Mouse (Mus musculus) liver, adult 2 months (tissue): ENCODE data around the gene Nkx2-5. TPM values are rescaled to one million over a fixed set of nuclear protein-coding genes. Genes with fewer than 3 reads are reported as not detected.

Experiments used
- DNase-seq: peaks from one replicate; pipeline ENCODE4 v3.0.0-alpha.2; 2011; ENCODE audit warnings: low read depth, low spot score; ENCODE audit errors: extremely low read depth
- H3K27ac ChIP-seq: fragments of 200-500 bp; replicated peaks from 2 replicates; pipeline ENCODE4 v1.5.1; 2012; ENCODE audit warnings: low read depth, mild to moderate bottlenecking, control low read depth, inconsistent platforms, low read length; ENCODE audit not compliant: insufficient read depth
- H3K27me3 ChIP-seq: fragments of 200-500 bp; 2 replicates; pipeline ENCODE4 v1.6.1; 2012; ENCODE audit warnings: mild to moderate bottlenecking, moderate library complexity, low read length, inconsistent platforms; ENCODE audit not compliant: control insufficient read depth, insufficient read depth
- H3K36me3 ChIP-seq: fragments of 200-500 bp; 2 replicates; pipeline ENCODE4 v1.6.1; 2012; ENCODE audit warnings: low read length, inconsistent platforms; ENCODE audit not compliant: control insufficient read depth, insufficient read depth
- H3K4me1 ChIP-seq: fragments of 200-500 bp; 2 replicates; pipeline ENCODE4 v1.6.1; 2011; ENCODE audit warnings: low read length; ENCODE audit not compliant: control insufficient read depth, insufficient read depth
- H3K4me3 ChIP-seq: fragments of 200-500 bp; 2 replicates; pipeline ENCODE4 v1.5.1; 2011; ENCODE audit warnings: low read depth, mild to moderate bottlenecking, control low read depth, low read length, moderate library complexity; ENCODE audit not compliant: insufficient read depth
- H3K79me2 ChIP-seq: fragments of 200-500 bp; 2 replicates; pipeline ENCODE4 v1.6.1; 2012; ENCODE audit warnings: inconsistent platforms, mild to moderate bottlenecking, low read length, moderate library complexity; ENCODE audit not compliant: control insufficient read depth, insufficient read depth
- H3K9ac ChIP-seq: fragments of 200-500 bp; 2 replicates; pipeline ENCODE4 v1.6.1; 2012; ENCODE audit warnings: low read depth, mild to moderate bottlenecking, control low read depth, inconsistent platforms, low read length
- CTCF ChIP-seq: fragments of 200-500 bp; IDR thresholded peaks from 2 replicates; pipeline ENCODE4 v1.5.1; 2011; ENCODE audit warnings: low read depth, low read length, control low read depth
- POLR2A ChIP-seq: fragments of 200-500 bp; IDR thresholded peaks from 2 replicates; pipeline ENCODE4 v1.6.1; 2011; ENCODE audit warnings: low read length, control low read depth; ENCODE audit not compliant: insufficient read depth; ENCODE audit errors: extremely low read depth
- WGBS: fragments of 180-500 bp; shearing (Covaris S2); methylation state at CpG from one replicate; pipeline ENCODE4 v1.1.7; 2018; 5-methylcytosine and 5-hydroxymethylcytosine counted together
- polyA plus RNA-seq: library from polyadenylated mRNA; depleted of rRNA; stranded (reverse); fragments of >200 nt; gene quantifications from 2 replicates; pipeline ENCODE4 v1.2.3, GENCODE M21; 2012
- total RNA-seq: library from RNA; depleted of rRNA; stranded (reverse); fragments of >200 nt; gene quantifications from 2 replicates; pipeline ENCODE4 v1.2.3, GENCODE M21; 2014

Gene Nkx2-5
- total and polyA plus RNA-seq, 2 experiments, result not detected

DNA sequence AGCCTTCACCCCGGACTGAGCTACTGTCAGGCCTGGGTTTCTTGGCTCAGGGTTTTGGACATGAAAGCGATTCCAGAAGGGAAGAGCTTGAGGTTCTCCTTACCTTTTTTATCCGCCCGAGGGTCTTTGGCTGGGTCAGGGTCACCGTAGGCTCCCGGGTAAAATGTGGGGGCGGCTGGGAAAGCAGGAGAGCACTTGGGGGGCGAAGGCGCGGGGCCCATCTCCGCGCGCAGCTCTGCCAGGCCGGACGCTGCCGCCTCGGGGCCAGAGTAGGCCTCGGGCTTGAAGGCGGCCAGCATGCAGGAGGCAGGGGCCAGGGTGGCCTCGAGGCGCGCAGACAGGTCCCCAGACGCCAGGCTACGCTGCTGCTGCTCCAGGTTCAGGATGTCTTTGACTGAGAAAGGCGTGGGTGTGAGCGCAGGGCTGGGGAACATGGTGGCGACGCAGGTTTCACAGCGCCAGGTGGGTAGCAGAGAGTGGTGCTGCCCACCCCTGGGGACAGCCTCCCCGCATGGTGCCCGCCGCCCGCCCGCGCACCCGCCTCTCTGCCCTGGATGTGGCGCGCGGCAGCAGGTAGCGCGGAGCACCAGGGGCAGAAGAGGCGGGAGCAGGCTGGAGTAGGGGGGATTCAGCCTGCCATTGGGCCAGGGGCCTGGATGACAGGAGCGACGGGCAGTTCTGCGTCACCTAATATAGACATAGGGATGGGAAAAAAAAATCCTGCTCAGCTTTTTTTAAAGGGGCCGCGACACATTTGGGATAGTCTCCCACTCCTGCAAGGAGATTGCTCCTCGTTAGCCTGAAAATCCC lies 3.7 kb downstream of the Nkx2-5 start:
- no peak overlapping the region for H3K9ac ChIP-seq
- WGBS, result 9% methylated on average over 48 of the region's 48 CpGs
- peaks cover 46% of the 10 kb centered on the region for H3K27me3 ChIP-seq
- H3K4me1 ChIP-seq, result peaks cover 7% of the 10 kb centered on the region
- TF ChIP-seq CTCF (no peak), POLR2A (no peak)
- H3K27ac ChIP-seq, result no peak overlapping the region
- no peaks in the 10 kb centered on the region for H3K79me2 ChIP-seq
- no peak overlapping the region for H3K4me3 ChIP-seq
- no peak for DNase-seq
- H3K36me3 ChIP-seq, result no peaks in the 10 kb centered on the region

DNA sequence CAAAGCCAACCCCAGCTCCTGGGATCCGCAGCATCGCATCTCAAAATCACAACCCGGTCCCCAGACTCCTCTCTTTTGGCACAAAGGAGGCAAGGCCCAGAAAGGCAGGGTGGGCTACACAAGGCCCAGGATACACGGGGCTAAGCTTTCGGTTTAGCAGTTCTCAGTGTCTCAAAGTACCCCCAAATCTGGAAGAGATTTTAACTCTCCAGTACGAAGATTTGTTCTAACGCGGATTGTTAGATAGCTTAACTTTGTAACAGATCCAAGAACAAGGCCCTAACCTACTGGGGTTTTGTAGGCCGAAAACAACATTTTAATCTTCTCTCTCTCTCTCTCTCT lies 4.4 kb downstream of the Nkx2-5 start:
- no peak for TF ChIP-seq POLR2A
- no peak for TF ChIP-seq CTCF
- 24% methylated on average over 9 of the region's 9 CpGs for WGBS
- H3K79me2 ChIP-seq, result no peaks in the 10 kb centered on the region
- H3K27me3 ChIP-seq, result peaks cover 44% of the 10 kb centered on the region
- no peak overlapping the region for H3K27ac ChIP-seq
- no peak overlapping the region for H3K4me3 ChIP-seq
- H3K9ac ChIP-seq, result no peak overlapping the region
- H3K4me1 ChIP-seq, result peaks cover 7% of the 10 kb centered on the region
- no peaks in the 10 kb centered on the region for H3K36me3 ChIP-seq
- no peak for DNase-seq

DNA sequence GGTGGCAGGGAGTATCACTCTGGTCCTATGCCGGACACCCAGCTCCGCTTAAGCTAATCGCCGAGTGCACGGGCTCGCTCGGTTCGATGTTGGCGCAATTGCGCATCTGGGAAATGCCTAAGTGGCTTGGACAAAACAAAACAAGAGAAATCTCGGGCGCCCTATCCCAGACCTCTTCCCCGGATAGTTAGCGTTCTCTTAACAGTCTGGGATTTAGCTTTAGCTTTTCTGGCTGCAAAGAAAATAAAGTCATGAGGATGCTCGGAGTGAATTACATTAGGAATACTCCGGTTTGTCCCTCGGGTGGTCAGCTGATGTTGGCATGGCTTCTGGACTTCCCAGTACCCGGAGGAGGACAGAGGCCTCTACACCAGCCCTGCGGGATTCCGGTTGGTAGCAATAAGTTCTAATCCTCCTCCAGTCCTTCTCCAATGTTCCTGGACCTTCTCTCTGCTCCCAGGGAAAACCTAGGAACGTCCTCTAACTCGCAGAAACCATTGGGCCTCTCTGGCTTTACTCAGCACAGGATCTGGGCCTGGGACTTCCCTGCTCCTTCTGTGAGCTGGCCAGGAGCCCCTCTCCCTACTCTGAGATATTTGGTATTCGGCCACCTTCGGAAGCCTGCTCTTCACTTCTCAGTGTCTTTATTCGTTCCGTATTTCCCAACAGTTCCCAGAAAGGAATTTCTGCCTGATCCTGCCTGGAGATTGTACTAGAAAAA lies 4.9 kb downstream of the Nkx2-5 start:
- TF ChIP-seq POLR2A, result no peak
- no peak for TF ChIP-seq CTCF
- Histone ChIP-seq H3K27ac (no peak overlapping the region), H3K4me3 (no peak overlapping the region), H3K36me3 (no peaks in the 10 kb centered on the region), H3K27me3 (peaks cover 41% of the 10 kb centered on the region), H3K4me1 (peaks cover 7% of the 10 kb centered on the region), H3K79me2 (no peaks in the 10 kb centered on the region), H3K9ac (no peak overlapping the region)
- WGBS, result 5% methylated on average over 26 of the region's 26 CpGs
- no peak for DNase-seq

DNA sequence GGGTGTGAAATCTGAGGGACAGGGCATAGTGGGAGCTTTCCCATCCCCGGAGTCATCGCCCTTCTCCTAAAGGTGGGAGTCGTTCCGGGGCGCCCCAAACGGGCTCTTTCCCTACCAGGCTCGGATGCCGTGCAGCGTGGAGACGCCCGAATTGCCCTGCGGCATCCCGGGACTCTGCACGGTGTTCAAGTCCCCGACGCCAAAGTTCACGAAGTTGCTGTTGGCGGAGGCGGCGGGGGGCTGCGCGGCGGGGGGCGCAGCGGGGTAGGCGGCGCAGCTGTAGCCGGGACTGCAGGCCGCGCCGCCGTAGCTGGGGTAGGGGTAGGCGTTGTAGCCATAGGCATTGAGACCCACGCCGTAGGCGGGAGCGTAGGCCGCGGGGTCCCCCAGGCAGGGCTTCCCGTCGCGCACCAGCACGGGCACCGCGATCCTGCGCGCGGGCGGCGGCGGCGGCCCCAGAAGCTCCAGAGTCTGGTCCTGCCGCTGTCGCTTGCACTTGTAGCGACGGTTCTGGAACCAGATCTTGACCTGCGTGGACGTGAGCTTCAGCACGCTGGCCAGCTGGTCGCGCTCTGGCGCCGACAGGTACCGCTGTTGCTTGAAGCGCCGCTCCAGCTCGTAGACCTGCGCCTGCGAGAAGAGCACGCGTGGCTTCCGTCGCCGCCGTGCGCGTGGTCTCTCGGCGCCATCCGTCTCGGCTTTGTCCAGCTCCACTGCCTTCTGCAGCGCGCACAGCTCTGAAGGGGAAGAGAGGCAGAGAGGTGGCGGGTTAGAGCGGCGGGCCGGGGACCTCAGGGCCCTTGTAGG lies 5.7 kb downstream of the Nkx2-5 start:
- H3K79me2 ChIP-seq, result no peaks in the 10 kb centered on the region
- no peak overlapping the region for H3K4me3 ChIP-seq
- no peak overlapping the region for H3K9ac ChIP-seq
- TF ChIP-seq POLR2A (no peak), CTCF (no peak)
- H3K27ac ChIP-seq, result no peak overlapping the region
- no peaks in the 10 kb centered on the region for H3K36me3 ChIP-seq
- no peak for DNase-seq
- H3K27me3 ChIP-seq, result peaks cover 35% of the 10 kb centered on the region
- 4% methylated on average over 87 of the region's 87 CpGs for WGBS
- H3K4me1 ChIP-seq, result peaks cover 4% of the 10 kb centered on the region

DNA sequence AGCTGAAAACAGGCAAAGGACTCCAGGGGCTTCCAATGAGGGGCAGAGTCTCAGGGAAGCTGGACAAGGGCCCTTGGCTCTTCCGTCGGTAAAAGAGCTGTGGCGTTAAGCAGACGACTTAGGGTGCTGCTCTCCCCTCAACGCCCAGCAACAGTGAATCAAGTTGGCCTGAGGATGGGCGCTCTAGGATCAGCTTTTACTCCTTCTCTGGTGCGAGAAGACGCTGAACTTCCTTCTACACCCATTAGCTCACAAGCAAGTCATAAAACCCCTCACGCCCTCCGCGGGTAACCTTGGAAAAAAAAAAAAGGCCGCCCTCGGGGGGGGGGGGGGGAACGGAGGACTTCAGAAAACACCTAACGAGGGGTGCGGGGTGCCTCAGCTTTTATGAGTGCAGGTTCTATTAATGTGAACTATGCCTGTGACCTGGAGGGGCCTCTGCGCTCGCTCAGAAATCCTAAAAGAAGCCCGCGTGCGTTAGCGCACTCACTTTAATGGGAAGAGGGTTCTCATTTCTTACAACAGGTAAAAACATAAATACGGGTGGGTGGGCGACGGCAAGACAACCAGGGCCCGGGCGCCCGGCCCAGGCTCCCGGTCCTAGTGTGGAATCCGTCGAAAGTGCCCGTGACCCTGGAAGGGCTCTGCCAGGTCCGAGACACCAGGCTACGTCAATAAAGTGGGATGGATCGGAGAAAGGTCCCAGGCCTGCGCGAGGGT lies 6.5 kb downstream of the Nkx2-5 start:
- Histone ChIP-seq H3K9ac (no peak overlapping the region), H3K27ac (no peak overlapping the region), H3K4me3 (no peak overlapping the region), H3K79me2 (no peaks in the 10 kb centered on the region), H3K36me3 (no peaks in the 10 kb centered on the region), H3K27me3 (peaks cover 35% of the 10 kb centered on the region), H3K4me1 (peaks cover 4% of the 10 kb centered on the region)
- TF ChIP-seq CTCF (no peak), POLR2A (no peak)
- DNase-seq, result no peak
- WGBS, result 9% methylated on average over 37 of the region's 37 CpGs
